Mouse (Mus musculus) neural tube, embryonic 11.5 days (tissue): ENCODE data around the gene Nup210. TPM values are rescaled to one million over a fixed set of nuclear protein-coding genes. Genes with fewer than 3 reads are reported as not detected.

Experiments used
- ATAC-seq: fragments of 200-750 bp; cut with Nextera tagmentation; 2 replicates; pipeline ENCODE4 v1.8.0; 2017; ENCODE audit warnings: moderate number of reproducible peaks, mild to moderate bottlenecking, moderate TSS enrichment, moderate library complexity; ENCODE audit not compliant: insufficient read depth, low FRiP score, low TSS enrichment
- DNase-seq: peaks from one replicate; pipeline ENCODE4 v3.0.0-alpha.2; 2015; ENCODE audit warnings: low spot score
- H3K27ac ChIP-seq: fragments of 300-500 bp; sonication (generic); 2 replicates; pipeline ENCODE4 v1.5.1; 2014; ENCODE audit warnings: low read depth, mild to moderate bottlenecking, low read length
- H3K27me3 ChIP-seq: fragments of 300-500 bp; sonication (generic); 2 replicates; pipeline ENCODE4 v1.6.1; 2014; ENCODE audit warnings: mild to moderate bottlenecking, low read length, mixed read lengths; ENCODE audit not compliant: control insufficient read depth, insufficient read depth
- H3K36me3 ChIP-seq: fragments of 300-500 bp; sonication (generic); 2 replicates; pipeline ENCODE4 v1.6.1; 2014; ENCODE audit warnings: mild to moderate bottlenecking, low read length, moderate library complexity, mixed read lengths; ENCODE audit not compliant: control insufficient read depth, insufficient read depth
- H3K4me1 ChIP-seq: fragments of 300-500 bp; sonication (generic); 2 replicates; pipeline ENCODE4 v1.6.1; 2014; ENCODE audit warnings: low read length, mixed read lengths; ENCODE audit not compliant: control insufficient read depth, insufficient read depth
- H3K4me2 ChIP-seq: fragments of 300-500 bp; sonication (generic); 2 replicates; pipeline ENCODE4 v1.6.1; 2014; ENCODE audit warnings: low read depth, mild to moderate bottlenecking, moderate library complexity
- H3K4me3 ChIP-seq: fragments of 300-500 bp; sonication (generic); 2 replicates; pipeline ENCODE4 v1.5.1; 2014; ENCODE audit warnings: low read depth, low read length
- H3K9ac ChIP-seq: fragments of 300-500 bp; sonication (generic); 2 replicates; pipeline ENCODE4 v1.6.1; 2014; ENCODE audit warnings: mild to moderate bottlenecking, low read length
- H3K9me3 ChIP-seq: fragments of 300-500 bp; sonication (generic); 2 replicates; pipeline ENCODE4 v1.6.1; 2016; ENCODE audit warnings: low read length; ENCODE audit not compliant: control insufficient read depth
- WGBS: fragments of 180-500 bp; shearing (Covaris S2); extraction: QIAGEN DNeasy Blood & Tissue Kit; methylation state at CpG from one replicate; pipeline ENCODE4 v1.1.7; 2014; 5-methylcytosine and 5-hydroxymethylcytosine counted together
- polyA plus RNA-seq: library from polyadenylated mRNA; unstranded; fragments of >200 nt; fragmentation: Nextera tagmentation; extraction: Ambion mirVana; gene quantifications from 2 replicates; pipeline ENCODE4 v1.2.1, GENCODE M21; 2014

Nup210 gene
- polyA plus RNA-seq, 1 experiment from 2014 or later = 18.3 TPM

DNA sequence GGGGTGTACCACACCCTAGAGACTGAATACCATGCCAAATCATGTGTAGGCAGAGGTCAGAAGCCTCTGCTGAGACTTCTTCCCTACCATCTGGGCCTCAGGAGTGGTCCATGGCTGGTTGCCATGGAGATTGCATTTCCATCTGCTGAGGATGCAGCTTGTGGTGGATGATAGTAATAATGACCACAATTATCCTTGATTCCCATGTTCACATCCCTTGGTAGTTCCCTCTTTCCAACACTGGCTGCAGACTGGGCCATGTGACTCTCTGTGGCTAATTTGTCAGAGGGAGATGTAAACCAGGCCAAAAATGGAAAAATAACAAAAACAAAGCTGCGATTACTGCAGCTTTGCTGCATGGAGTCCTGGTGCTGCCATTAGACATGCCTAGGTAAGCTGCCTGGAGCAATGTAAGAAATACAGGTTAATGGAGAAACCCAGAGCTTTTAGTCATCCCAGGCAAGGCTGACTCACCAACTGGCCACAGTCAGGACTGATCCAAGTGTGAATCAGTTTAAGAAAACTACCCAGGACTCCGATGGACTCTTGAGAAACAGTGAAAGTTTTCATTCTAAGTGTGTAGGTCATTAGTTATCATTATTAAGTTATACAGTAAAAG, 30.6 kb upstream of the Nup210 start:
- H3K27ac ChIP-seq = peak overlapping the region; percentile 54
- H3K27me3 ChIP-seq = no peaks in the 10 kb centered on the region
- H3K4me3 ChIP-seq = no peak overlapping the region
- no peaks in the 10 kb centered on the region for H3K36me3 ChIP-seq
- DNase-seq (peak; percentile 45), ATAC-seq (peak; percentile 81)
- H3K4me1 ChIP-seq = no peaks in the 10 kb centered on the region
- WGBS = 92% methylated on average over 2 of the region's 2 CpGs
- no peak overlapping the region for H3K4me2 ChIP-seq
- no peaks in the 10 kb centered on the region for H3K9me3 ChIP-seq
- no peak overlapping the region for H3K9ac ChIP-seq

DNA sequence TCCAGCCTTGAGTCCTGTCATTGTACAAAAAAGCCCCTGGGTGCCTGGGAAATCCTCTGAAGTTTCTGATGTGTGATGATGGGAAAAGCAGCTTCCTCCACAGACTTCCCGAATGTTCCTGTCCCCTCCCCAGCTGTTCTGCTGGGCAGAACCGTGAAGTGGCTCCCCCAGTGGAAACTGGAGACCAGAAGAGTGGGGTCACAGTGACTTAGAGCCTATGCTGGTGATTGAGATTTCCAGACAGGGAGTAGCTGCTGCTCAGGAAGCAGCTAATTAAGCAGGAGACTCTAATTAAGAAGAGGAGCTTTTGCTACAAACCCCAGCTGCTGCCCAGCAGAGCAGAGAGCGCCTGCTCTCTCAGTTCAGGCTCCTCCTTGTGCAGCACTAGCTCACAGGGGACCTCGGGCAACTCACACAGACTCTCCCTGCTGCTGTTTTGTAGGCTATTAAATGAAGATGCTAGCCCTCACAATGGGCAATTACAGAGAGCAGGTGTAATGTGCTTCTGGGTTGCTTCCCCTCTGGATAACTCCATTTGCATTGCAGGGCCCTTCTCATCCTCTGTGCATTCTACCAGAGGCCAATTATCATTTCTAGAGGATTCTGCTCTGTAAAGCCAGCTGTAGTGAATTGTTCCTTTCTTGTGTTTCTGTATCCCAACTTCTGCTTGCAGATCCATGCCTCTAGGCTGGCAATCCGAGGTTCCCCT, 30.0 kb upstream of the Nup210 start:
- H3K36me3 ChIP-seq = no peaks in the 10 kb centered on the region
- WGBS = 19% methylated on average over 5 of the region's 5 CpGs
- no peak overlapping the region for H3K4me3 ChIP-seq
- peak overlapping the region; percentile 54 for H3K27ac ChIP-seq
- no peak overlapping the region for H3K9ac ChIP-seq
- no peaks in the 10 kb centered on the region for H3K27me3 ChIP-seq
- DNase-seq (peak; percentile 40), ATAC-seq (peak; percentile 80)
- no peaks in the 10 kb centered on the region for H3K9me3 ChIP-seq
- no peaks in the 10 kb centered on the region for H3K4me1 ChIP-seq
- H3K4me2 ChIP-seq = no peak overlapping the region

- H3K9ac ChIP-seq = no peak overlapping the region
- H3K9me3 ChIP-seq = no peaks in the 10 kb centered on the region
- ATAC-seq (no peak), DNase-seq (no peak)
- H3K27ac ChIP-seq = no peak overlapping the region
- no peak overlapping the region for H3K4me3 ChIP-seq
- H3K36me3 ChIP-seq = no peaks in the 10 kb centered on the region
- no peaks in the 10 kb centered on the region for H3K27me3 ChIP-seq
- WGBS = 82% methylated on average over 5 of the region's 5 CpGs
- H3K4me1 ChIP-seq = no peaks in the 10 kb centered on the region
- no peak overlapping the region for H3K4me2 ChIP-seq
These were observed 28.9 kb upstream of the Nup210 start for GRCm38 (mm10) chr6:91145572-91145971.

DNA sequence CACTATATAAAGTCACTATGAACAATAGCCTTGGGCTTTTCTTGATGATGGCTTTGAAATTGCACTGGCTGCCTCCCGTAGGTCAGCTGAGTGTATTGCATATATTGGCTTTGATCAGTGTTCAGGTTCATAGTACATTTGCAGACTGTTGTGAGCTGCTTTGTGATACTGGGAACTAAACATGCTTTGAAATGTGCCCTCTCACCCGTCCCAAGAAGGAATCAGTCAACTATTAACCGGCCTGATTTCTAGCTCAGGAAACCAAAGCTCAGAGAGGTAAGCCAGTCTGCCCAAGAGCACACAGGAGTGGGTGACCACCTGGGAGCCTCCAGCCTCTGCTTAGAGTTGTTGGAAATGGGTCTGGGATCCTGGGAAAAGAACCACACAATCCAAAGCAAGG, 28.4 kb upstream of the Nup210 start:
- no peaks in the 10 kb centered on the region for H3K36me3 ChIP-seq
- no peak overlapping the region for H3K27ac ChIP-seq
- no peaks in the 10 kb centered on the region for H3K27me3 ChIP-seq
- DNase-seq (no peak), ATAC-seq (no peak)
- no peak overlapping the region for H3K9ac ChIP-seq
- H3K4me1 ChIP-seq = no peaks in the 10 kb centered on the region
- no peak overlapping the region for H3K4me3 ChIP-seq
- 77% methylated on average over 3 of the region's 3 CpGs for WGBS
- H3K4me2 ChIP-seq = no peak overlapping the region
- no peaks in the 10 kb centered on the region for H3K9me3 ChIP-seq

DNA sequence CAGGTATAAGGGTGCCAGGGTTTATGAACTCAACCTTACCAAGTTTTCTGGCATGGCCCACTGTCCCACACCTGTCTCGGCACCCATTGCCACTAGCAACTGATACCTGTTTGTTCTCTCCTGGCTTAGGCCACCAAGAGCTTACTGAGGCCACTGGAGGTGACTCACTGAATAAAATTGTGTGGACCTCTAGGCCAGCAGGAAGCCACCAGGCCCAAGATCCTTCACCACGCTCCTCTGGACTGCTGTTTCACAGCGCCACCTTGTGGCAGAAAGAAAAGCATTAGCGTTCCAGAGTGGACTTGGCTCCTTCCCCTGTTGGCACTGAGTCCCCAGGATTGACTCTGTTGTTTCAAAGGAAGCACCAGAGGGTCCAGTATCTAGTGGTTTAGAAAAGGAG, 23.2 kb upstream of the Nup210 start:
- H3K27me3 ChIP-seq = no peaks in the 10 kb centered on the region
- no peak overlapping the region for H3K27ac ChIP-seq
- peak; percentile 72 for DNase-seq
- no peak overlapping the region for H3K4me3 ChIP-seq
- H3K9ac ChIP-seq = no peak overlapping the region
- no peaks in the 10 kb centered on the region for H3K36me3 ChIP-seq
- 27% methylated on average over 4 of the region's 4 CpGs for WGBS
- ATAC-seq = no peak
- H3K4me2 ChIP-seq = no peak overlapping the region
- no peaks in the 10 kb centered on the region for H3K9me3 ChIP-seq
- H3K4me1 ChIP-seq = no peaks in the 10 kb centered on the region

DNA sequence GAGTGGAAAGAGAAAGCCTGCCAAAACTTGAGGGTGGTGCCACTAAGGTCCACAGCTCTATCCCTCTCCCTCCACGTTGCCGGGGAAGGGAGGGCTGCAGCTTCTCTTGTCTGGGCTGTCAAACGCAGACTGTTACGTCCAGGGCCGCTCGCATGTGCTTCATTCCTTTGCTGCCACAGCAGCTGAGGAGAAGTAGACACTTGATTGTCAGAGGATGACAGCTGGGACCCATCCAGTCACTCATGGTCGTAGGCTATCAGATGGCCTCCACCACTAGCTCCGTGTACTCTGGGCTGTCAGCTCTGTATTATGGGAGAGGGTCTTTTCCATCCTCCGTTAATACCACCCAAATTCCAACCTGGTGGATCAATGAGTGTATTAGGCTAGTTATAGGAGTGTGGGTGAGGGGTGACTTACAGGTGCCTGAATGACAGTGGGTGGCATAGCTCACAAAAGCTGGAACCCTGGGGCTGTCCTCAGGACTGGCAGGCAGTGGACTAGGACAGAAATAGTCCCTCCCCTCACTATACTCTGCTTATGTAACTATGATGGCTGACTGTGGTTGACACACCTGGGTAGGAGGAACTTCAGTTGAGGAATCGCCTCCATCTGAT, 20.8 kb upstream of the Nup210 start:
- DNase-seq (no peak), ATAC-seq (no peak)
- H3K27me3 ChIP-seq = no peaks in the 10 kb centered on the region
- H3K36me3 ChIP-seq = no peaks in the 10 kb centered on the region
- WGBS = 86% methylated on average over 10 of the region's 10 CpGs
- H3K4me2 ChIP-seq = no peak overlapping the region
- no peaks in the 10 kb centered on the region for H3K9me3 ChIP-seq
- no peak overlapping the region for H3K27ac ChIP-seq
- H3K9ac ChIP-seq = no peak overlapping the region
- H3K4me3 ChIP-seq = no peak overlapping the region
- H3K4me1 ChIP-seq = no peaks in the 10 kb centered on the region

- no peaks in the 10 kb centered on the region for H3K9me3 ChIP-seq
- H3K4me2 ChIP-seq = no peak overlapping the region
- H3K9ac ChIP-seq = no peak overlapping the region
- ATAC-seq = no peak
- no peak overlapping the region for H3K4me3 ChIP-seq
- no peak for DNase-seq
- H3K36me3 ChIP-seq = no peaks in the 10 kb centered on the region
- 55% methylated on average over 1 of the region's 1 CpGs for WGBS
- no peaks in the 10 kb centered on the region for H3K4me1 ChIP-seq
- H3K27ac ChIP-seq = no peak overlapping the region
- no peaks in the 10 kb centered on the region for H3K27me3 ChIP-seq
These were observed 14.2 kb upstream of the Nup210 start for GRCm38 (mm10) chr6:91130856-91131255.

DNA sequence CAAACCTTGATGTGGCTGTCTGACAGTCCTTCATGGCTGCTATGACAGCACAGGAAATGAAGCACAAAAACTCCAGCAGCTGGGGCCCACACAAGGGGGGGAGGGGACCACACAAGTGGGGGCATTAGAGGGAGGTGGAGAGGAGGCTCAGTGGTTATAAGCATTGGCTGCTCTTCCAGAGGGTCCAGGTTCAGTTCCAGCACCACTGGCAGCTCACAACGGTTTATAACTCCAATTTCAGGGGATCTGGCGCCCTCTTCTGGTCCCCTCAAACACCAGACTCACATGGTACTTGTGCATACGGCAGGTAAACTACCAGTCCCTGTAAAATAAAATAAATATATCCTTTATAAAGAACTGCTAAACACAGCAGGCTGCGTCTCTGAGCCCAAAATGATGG, 12.4 kb upstream of the Nup210 start:
- no peak for DNase-seq
- H3K36me3 ChIP-seq = no peaks in the 10 kb centered on the region
- H3K9ac ChIP-seq = no peak overlapping the region
- H3K4me2 ChIP-seq = no peak overlapping the region
- no peak for ATAC-seq
- no peaks in the 10 kb centered on the region for H3K9me3 ChIP-seq
- no peak overlapping the region for H3K4me3 ChIP-seq
- no peaks in the 10 kb centered on the region for H3K4me1 ChIP-seq
- WGBS = 55% methylated on average over 4 of the region's 4 CpGs
- no peak overlapping the region for H3K27ac ChIP-seq
- H3K27me3 ChIP-seq = no peaks in the 10 kb centered on the region

GRCm38 (mm10) chr6:91125228-91125585, 8.6 kb upstream of the Nup210 start:
- Histone ChIP-seq H3K36me3 (no peaks in the 10 kb centered on the region), H3K4me3 (no peak overlapping the region), H3K9me3 (no peaks in the 10 kb centered on the region), H3K27ac (no peak overlapping the region), H3K4me1 (no peaks in the 10 kb centered on the region), H3K9ac (no peak overlapping the region), H3K27me3 (no peaks in the 10 kb centered on the region), H3K4me2 (no peak overlapping the region)
- ATAC-seq = no peak
- DNase-seq = no peak
- WGBS = 89% methylated on average over 2 of the region's 2 CpGs
